Comparison of ENCODE assay signal across 11 mouse cellular contexts in the genomic region with DNA sequence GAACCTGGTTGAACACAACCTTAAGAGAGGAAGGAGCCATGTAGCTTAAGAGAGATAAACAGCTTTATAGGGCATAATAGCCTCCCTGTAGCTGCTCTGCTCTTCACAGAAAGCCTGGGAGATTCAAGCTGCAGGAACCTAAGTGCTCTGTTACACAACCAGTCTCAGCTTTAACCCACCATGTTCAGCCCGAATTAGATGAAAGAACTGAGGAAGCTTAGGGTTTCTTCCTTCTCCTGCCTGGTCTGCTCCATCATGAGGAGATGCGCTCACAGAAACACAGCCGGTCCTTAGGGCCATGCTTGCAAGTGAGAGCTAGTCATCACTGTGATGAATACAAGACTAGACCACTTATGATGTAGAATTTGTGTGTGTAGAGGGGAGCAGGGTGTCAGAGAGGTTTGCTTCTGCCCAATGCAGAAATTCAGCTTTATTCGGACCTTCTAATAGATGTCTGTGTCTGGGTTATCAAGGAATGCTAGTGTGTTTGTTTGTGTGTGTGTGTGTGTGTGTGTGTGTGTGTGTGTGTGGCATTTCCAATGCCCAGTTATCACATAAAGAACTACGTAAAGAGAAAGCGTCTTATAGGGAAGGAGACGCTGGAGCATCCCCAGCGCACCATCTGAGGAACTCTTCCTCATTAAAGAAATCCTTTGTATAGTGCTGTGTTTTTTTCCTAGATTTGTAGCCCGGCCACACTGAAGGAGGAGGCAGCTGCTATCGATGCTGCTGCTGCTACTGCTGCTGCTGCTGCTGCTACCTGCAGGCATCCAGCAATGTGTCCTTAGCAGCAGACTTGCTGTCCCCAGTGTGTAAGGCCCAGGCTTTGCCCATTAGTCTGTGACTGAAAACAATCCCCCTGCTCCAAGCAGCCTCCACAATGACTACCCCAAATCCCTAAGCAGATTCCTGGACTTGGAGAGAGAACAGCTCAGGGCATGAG. TPM values are rescaled to one million over a fixed set of nuclear protein-coding genes. Genes with fewer than 3 reads are reported as not detected.
A peak's percentile ranks its signal among the peaks of the same experiment; 100 is the strongest.
DNase-seq lines count a peak whose midpoint lies in the region; ATAC-seq lines count a peak whose summit lies in the region.
"Had no signal": no experiment of that assay in that cellular context is flagged by ENCODE, and none has a peak within 500 bp of the region (broad histone marks: within the 10 kb centered on the region; RNA-seq: fewer than 3 reads in every experiment).

No protein-coding gene starts in this region.

- no peak for ATAC-seq in intestine, embryonic 14.5 days (replicated peaks; ENCODE audit: low FRiP score, low TSS enrichment, low read depth)
- no peak for ATAC-seq in intestine, embryonic 15.5 days
- no peak for ATAC-seq in embryonic facial prominence, embryonic 11.5 days (replicated peaks; ENCODE audit: insufficient number of reproducible peaks, low FRiP score, low TSS enrichment, low read depth)
- no peak for ATAC-seq in forebrain, embryonic 15.5 days (replicated peaks)
- ATAC-seq in frontal cortex, adult (ENCODE audit: low TSS enrichment) = no peak

- H3K4me3 ChIP-seq in intestine, embryonic 14.5 days (ENCODE audit: low read depth, low read length) = no peak overlapping the region
- no peak overlapping the region for H3K4me3 ChIP-seq in intestine, embryonic 15.5 days (replicated peaks)
- no peak overlapping the region for H3K4me3 ChIP-seq in embryonic facial prominence, embryonic 11.5 days (ENCODE audit: low read depth, low read length)
- H3K4me3 ChIP-seq in forebrain, embryonic 15.5 days = no peak overlapping the region; the same call in 1 of the 2 replicates

- H3K4me2 ChIP-seq in intestine, embryonic 14.5 days (ENCODE audit: low read length) = no peak overlapping the region
- no peak overlapping the region for H3K4me2 ChIP-seq in intestine, embryonic 15.5 days (replicated peaks)
- no peak overlapping the region; the same call in 1 of the 2 replicates for H3K4me2 ChIP-seq in embryonic facial prominence, embryonic 11.5 days (ENCODE audit: low read depth, low read length)
- peak overlapping the region; percentile 16; the same call in 1 of the 2 replicates for H3K4me2 ChIP-seq in forebrain, embryonic 15.5 days (replicated peaks)

- peak; percentile 60 for DNase-seq in intestine, embryonic 14.5 days (ENCODE audit: low spot score)
- peak; percentile 40 for DNase-seq in embryonic facial prominence, embryonic 11.5 days (ENCODE audit: low spot score)
- DNase-seq in neural tube, embryonic 10.5 days (ENCODE audit: extremely low spot score, low spot score) = peak; percentile 42
- DNase-seq in thymus, adult 18-20 months = no peak
- DNase-seq: gastrocnemius, postnatal 10 days had no signal

- H3K9me3 ChIP-seq in intestine, embryonic 14.5 days (ENCODE audit: control insufficient read depth, low read length) = no peaks in the 10 kb centered on the region
- no peaks in the 10 kb centered on the region for H3K9me3 ChIP-seq in intestine, embryonic 15.5 days
- H3K9me3 ChIP-seq in embryonic facial prominence, embryonic 11.5 days (replicated peaks; ENCODE audit: control insufficient read depth, low read length) = no peaks in the 10 kb centered on the region
- no peaks in the 10 kb centered on the region for H3K9me3 ChIP-seq in forebrain, embryonic 15.5 days

- no peaks in the 10 kb centered on the region for H3K36me3 ChIP-seq in intestine, embryonic 14.5 days (ENCODE audit: control insufficient read depth, insufficient read depth, low read length)
- no peaks in the 10 kb centered on the region for H3K36me3 ChIP-seq in intestine, embryonic 15.5 days
- no peaks in the 10 kb centered on the region for H3K36me3 ChIP-seq in embryonic facial prominence, embryonic 11.5 days (replicated peaks; ENCODE audit: control insufficient read depth, insufficient read depth, low read depth, low read length)
- H3K36me3 ChIP-seq in forebrain, embryonic 15.5 days = no peaks in the 10 kb centered on the region

- H3K27ac ChIP-seq in intestine, embryonic 14.5 days (ENCODE audit: low read depth) = no peak overlapping the region
- H3K27ac ChIP-seq in intestine, embryonic 15.5 days = no peak overlapping the region
- no peak overlapping the region; the same call in 1 of the 2 replicates for H3K27ac ChIP-seq in embryonic facial prominence, embryonic 11.5 days (replicated peaks; ENCODE audit: low read depth, low read length)
- H3K27ac ChIP-seq in forebrain, embryonic 15.5 days (replicated peaks) = no peak overlapping the region

- no peaks in the 10 kb centered on the region for H3K27me3 ChIP-seq in intestine, embryonic 14.5 days (replicated peaks; ENCODE audit: control insufficient read depth, insufficient read depth, low read length)
- H3K27me3 ChIP-seq in intestine, embryonic 15.5 days (replicated peaks) = no peaks in the 10 kb centered on the region
- H3K27me3 ChIP-seq in embryonic facial prominence, embryonic 11.5 days (ENCODE audit: control insufficient read depth, insufficient read depth, low read length) = no peaks in the 10 kb centered on the region
- no peaks in the 10 kb centered on the region for H3K27me3 ChIP-seq in forebrain, embryonic 15.5 days

- WGBS in intestine, embryonic 14.5 days = 62% methylated on average over 10 of the region's 10 CpGs
- 69% methylated on average over 10 of the region's 10 CpGs for WGBS in intestine, embryonic 15.5 days
- 33% methylated on average over 10 of the region's 10 CpGs for WGBS in embryonic facial prominence, embryonic 11.5 days
- 27% methylated on average over 10 of the region's 10 CpGs for WGBS in forebrain, embryonic 15.5 days

- no peak overlapping the region for H3K9ac ChIP-seq in intestine, embryonic 14.5 days (ENCODE audit: low read length)
- no peak overlapping the region for H3K9ac ChIP-seq in intestine, embryonic 15.5 days
- peak overlapping the region; percentile 38 for H3K9ac ChIP-seq in embryonic facial prominence, embryonic 11.5 days (replicated peaks; ENCODE audit: low read length)
- H3K9ac ChIP-seq in forebrain, embryonic 15.5 days (replicated peaks) = 0 out of 2 replicates have a peak overlapping the region, but pooled peaks have one; percentile 9

- peaks cover 20% of the 10 kb centered on the region for H3K4me1 ChIP-seq in intestine, embryonic 14.5 days (replicated peaks; ENCODE audit: control insufficient read depth, insufficient read depth, low read length)
- peaks cover 7% of the 10 kb centered on the region for H3K4me1 ChIP-seq in intestine, embryonic 15.5 days (replicated peaks)
- peaks cover 8% of the 10 kb centered on the region for H3K4me1 ChIP-seq in embryonic facial prominence, embryonic 11.5 days (ENCODE audit: control insufficient read depth, insufficient read depth, low read length)
- H3K4me1 ChIP-seq in forebrain, embryonic 15.5 days = peaks cover 43% of the 10 kb centered on the region

RNA-seq across cellular contexts. Expression of gene A930004D18Rik, which starts 4.1 kb away (rescaled TPM):
- 11.5 and 13.3 TPM in 2 replicates for polyA plus RNA-seq in intestine, embryonic 14.5 days (2014; fragmentation: Nextera tagmentation; extraction: Ambion mirVana)
- polyA plus RNA-seq in intestine, embryonic 15.5 days (2015; fragmentation: Nextera tagmentation; extraction: Ambion mirVana) = 11.8 and 12.6 TPM in 2 replicates
- 6.6 and 9.2 TPM in 2 replicates for polyA plus RNA-seq in embryonic facial prominence, embryonic 11.5 days (2014; fragmentation: Nextera tagmentation; extraction: Ambion mirVana)
- 14.7 and 16.6 TPM in 2 replicates for polyA plus RNA-seq in forebrain, embryonic 15.5 days (2015; fragmentation: Nextera tagmentation; extraction: Ambion mirVana)

RNA-seq across cellular contexts. Expression of gene Skida1, which starts 15.4 kb away (rescaled TPM):
- polyA plus RNA-seq in intestine, embryonic 14.5 days (2014; fragmentation: Nextera tagmentation; extraction: Ambion mirVana) = 3.3 and 3.8 TPM in 2 replicates
- polyA plus RNA-seq in intestine, embryonic 15.5 days (2015; fragmentation: Nextera tagmentation; extraction: Ambion mirVana) = 3.2 and 3.6 TPM in 2 replicates
- polyA plus RNA-seq in embryonic facial prominence, embryonic 11.5 days (2014; fragmentation: Nextera tagmentation; extraction: Ambion mirVana) = 15.5 and 16.9 TPM in 2 replicates
- 10.9 and 13.8 TPM in 2 replicates for polyA plus RNA-seq in forebrain, embryonic 15.5 days (2015; fragmentation: Nextera tagmentation; extraction: Ambion mirVana)

RNA-seq across cellular contexts. Expression of gene Mllt10, which starts 21.6 kb away (rescaled TPM):
- polyA plus RNA-seq in intestine, embryonic 14.5 days (2014; fragmentation: Nextera tagmentation; extraction: Ambion mirVana) = 36.4 and 40.2 TPM in 2 replicates
- 55.5 TPM in 2 replicates for polyA plus RNA-seq in intestine, embryonic 15.5 days (2015; fragmentation: Nextera tagmentation; extraction: Ambion mirVana)
- 40.8 and 44.3 TPM in 2 replicates for polyA plus RNA-seq in embryonic facial prominence, embryonic 11.5 days (2014; fragmentation: Nextera tagmentation; extraction: Ambion mirVana)
- polyA plus RNA-seq in forebrain, embryonic 15.5 days (2015; fragmentation: Nextera tagmentation; extraction: Ambion mirVana) = 61.9 and 66.3 TPM in 2 replicates

RNA-seq across cellular contexts. Expression of gene H2al2a, which starts 36.7 kb away (rescaled TPM):
- not detected in 2 replicates for polyA plus RNA-seq in intestine, embryonic 14.5 days (2014; fragmentation: Nextera tagmentation; extraction: Ambion mirVana)
- polyA plus RNA-seq in intestine, embryonic 15.5 days (2015; fragmentation: Nextera tagmentation; extraction: Ambion mirVana) = not detected in 2 replicates
- not detected in 2 replicates for polyA plus RNA-seq in embryonic facial prominence, embryonic 11.5 days (2014; fragmentation: Nextera tagmentation; extraction: Ambion mirVana)
- not detected in 2 replicates for polyA plus RNA-seq in forebrain, embryonic 15.5 days (2015; fragmentation: Nextera tagmentation; extraction: Ambion mirVana)
- polyA plus RNA-seq: cortical plate, adult 2 months; lung, embryonic 16.5 days; spleen, adult 2 months had no signal

Comparison
In these comparisons a context has a peak if more than half of its experiments do, and no peak if none do; other contexts are left out.
1. DNase-seq: peak in intestine, embryonic 14.5 days (single experiment), embryonic facial prominence, embryonic 11.5 days (single experiment) and neural tube, embryonic 10.5 days (single experiment); none in thymus, adult 18-20 months (0 of 2).
2. H3K9ac ChIP-seq: peak in embryonic facial prominence, embryonic 11.5 days (single experiment) and forebrain, embryonic 15.5 days (single experiment); none in intestine, embryonic 14.5 days (single experiment) and intestine, embryonic 15.5 days (single experiment).